Mouse (Mus musculus): ENCODE measurements around the gene Olfr411. TPM values are rescaled to one million over a fixed set of nuclear protein-coding genes. Genes with fewer than 3 reads are reported as not detected.

The Olfr411 gene
- polyA plus RNA-seq (2015; fragmentation: Illumina TruSeq; extraction: RNeasy Lipid Tissue Mini Kit (QIAGEN cat#74804); ENCODE audit: insufficient read depth, low replicate concordance), result not detected

DNA sequence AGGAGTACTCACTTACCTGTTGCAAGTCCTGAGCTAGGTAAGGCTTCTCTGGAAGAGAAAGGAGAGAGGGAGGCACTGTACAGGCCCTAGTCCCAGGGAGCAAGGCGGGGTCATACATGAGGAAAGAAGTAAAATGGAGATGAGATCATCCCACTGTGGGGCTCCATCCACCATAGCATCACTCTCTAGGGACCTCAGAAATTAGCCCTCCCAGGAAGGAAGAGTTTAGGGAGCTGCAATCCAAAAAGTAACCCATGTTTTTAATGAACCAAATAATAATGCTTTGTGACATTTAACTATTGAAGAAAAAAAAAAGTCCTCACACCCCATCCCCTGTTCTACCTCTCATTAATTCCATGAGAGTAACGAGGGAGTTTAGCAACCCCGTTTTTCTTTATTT is at the start of gene Olfr411:
TSS of gene Olfr411 (minus strand) at position 101 of the 400 bp plus-strand sequence.

DNA sequence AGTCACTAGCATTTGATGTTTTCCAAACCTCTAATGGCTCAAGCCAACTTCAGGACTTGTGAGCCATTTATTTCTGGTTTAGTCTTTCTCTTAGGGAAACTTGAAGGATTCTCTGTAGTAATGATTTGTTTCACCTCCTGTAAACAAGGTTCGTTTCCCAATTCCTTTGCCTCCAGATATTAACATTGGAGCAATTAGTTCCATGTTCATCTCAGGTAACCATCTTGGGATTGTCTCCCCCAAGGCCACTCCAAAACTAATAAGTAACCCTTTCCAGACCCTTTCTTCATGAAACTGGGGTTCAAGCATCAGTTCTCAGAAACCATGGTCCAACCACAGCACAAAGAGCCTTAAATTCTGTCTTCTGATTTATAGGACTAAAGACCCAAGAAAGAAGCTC is 9.3 kb upstream of the Olfr411 start, which contains the start of gene Olfr412:
TSS of gene Olfr412 (plus strand) at position 301 of the 400 bp plus-strand sequence.

DNA sequence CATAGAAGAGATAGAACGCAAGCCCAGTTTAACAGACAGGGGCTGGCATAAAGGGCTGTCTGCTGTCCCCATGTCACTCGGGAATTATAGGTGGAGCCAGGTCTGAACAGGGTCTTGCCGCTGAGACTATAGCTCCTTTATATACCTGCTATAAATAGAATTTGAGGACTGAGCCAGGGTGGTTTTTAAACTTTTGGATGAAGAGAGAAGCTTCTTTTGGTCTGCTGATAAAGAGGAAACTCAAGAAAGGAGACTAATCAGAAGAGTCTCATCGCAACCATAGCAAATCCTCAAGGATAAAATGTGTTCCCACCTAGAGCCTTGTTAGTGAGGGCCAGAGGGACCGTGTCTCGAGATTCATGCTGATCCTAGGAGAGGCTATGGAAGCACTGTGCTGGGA is 14.5 kb downstream of the Olfr411 start, which contains the start of gene Olfr410:
TSS of gene Olfr410 (minus strand) at position 101 of the 400 bp plus-strand sequence.

Other genes with a start within 250 kb of the Olfr411 start
- not detected for gene Olfr401, start 238.9 kb downstream of the Olfr411 start, polyA plus RNA-seq (2015; fragmentation: Illumina TruSeq; extraction: RNeasy Lipid Tissue Mini Kit (QIAGEN cat#74804); ENCODE audit: insufficient read depth, low replicate concordance)
- not detected for gene Olfr402, start 199.1 kb downstream of the Olfr411 start, polyA plus RNA-seq (2015; fragmentation: Illumina TruSeq; extraction: RNeasy Lipid Tissue Mini Kit (QIAGEN cat#74804); ENCODE audit: insufficient read depth, low replicate concordance)
- gene Olfr403, start 166.4 kb downstream of the Olfr411 start, polyA plus RNA-seq (2015; fragmentation: Illumina TruSeq; extraction: RNeasy Lipid Tissue Mini Kit (QIAGEN cat#74804); ENCODE audit: insufficient read depth, low replicate concordance), result not detected
- not detected for gene Olfr43, start 141.3 kb downstream of the Olfr411 start, polyA plus RNA-seq (2015; fragmentation: Illumina TruSeq; extraction: RNeasy Lipid Tissue Mini Kit (QIAGEN cat#74804); ENCODE audit: insufficient read depth, low replicate concordance)
- gene Olfr406, start 92.8 kb downstream of the Olfr411 start, polyA plus RNA-seq (2015; fragmentation: Illumina TruSeq; extraction: RNeasy Lipid Tissue Mini Kit (QIAGEN cat#74804); ENCODE audit: insufficient read depth, low replicate concordance), result not detected
- gene Olfr59, start 68.9 kb downstream of the Olfr411 start, polyA plus RNA-seq (2015; fragmentation: Illumina TruSeq; extraction: RNeasy Lipid Tissue Mini Kit (QIAGEN cat#74804); ENCODE audit: insufficient read depth, low replicate concordance), result not detected
- gene Olfr410, start 14.6 kb downstream of the Olfr411 start, polyA plus RNA-seq (2015; fragmentation: Illumina TruSeq; extraction: RNeasy Lipid Tissue Mini Kit (QIAGEN cat#74804); ENCODE audit: insufficient read depth, low replicate concordance), result not detected
- gene Olfr412, start 9.4 kb upstream of the Olfr411 start, polyA plus RNA-seq (2015; fragmentation: Illumina TruSeq; extraction: RNeasy Lipid Tissue Mini Kit (QIAGEN cat#74804); ENCODE audit: insufficient read depth, low replicate concordance), result not detected

Measured in spleen, adult 10 weeks (tissue).